Mouse (Mus musculus) kidney, adult 2 months (tissue): ENCODE measurements around the gene Hcrt. TPM values are rescaled to one million over a fixed set of nuclear protein-coding genes. Genes with fewer than 3 reads are reported as not detected.

ENCODE experiments used
- DNase-seq: peaks from one replicate; pipeline ENCODE4 v3.0.0; 2021
- H3K27ac ChIP-seq: fragments of 200-500 bp; 2 replicates; pipeline ENCODE4 v1.5.1; 2012; ENCODE audit warnings: low read depth, low read length, control low read depth, inconsistent platforms; ENCODE audit not compliant: insufficient read depth
- H3K27me3 ChIP-seq: fragments of 200-500 bp; replicated peaks from 2 replicates; pipeline ENCODE4 v1.6.1; 2012; ENCODE audit warnings: mild to moderate bottlenecking, moderate library complexity, low read length, inconsistent platforms; ENCODE audit not compliant: control insufficient read depth, insufficient read depth
- H3K36me3 ChIP-seq: fragments of 200-500 bp; 2 replicates; pipeline ENCODE4 v1.6.1; 2012; ENCODE audit warnings: mild to moderate bottlenecking, moderate library complexity, low read length, inconsistent platforms; ENCODE audit not compliant: control insufficient read depth, insufficient read depth
- H3K4me1 ChIP-seq: fragments of 200-500 bp; 2 replicates; pipeline ENCODE4 v1.6.1; 2011; ENCODE audit warnings: low read length; ENCODE audit not compliant: control insufficient read depth, insufficient read depth
- H3K4me3 ChIP-seq: fragments of 200-500 bp; 2 replicates; pipeline ENCODE4 v1.5.1; 2011; ENCODE audit warnings: mild to moderate bottlenecking, low read depth, low read length, control low read depth; ENCODE audit not compliant: insufficient read depth
- CTCF ChIP-seq: fragments of 200-500 bp; conservative IDR thresholded peaks from 2 replicates; pipeline ENCODE4 v1.5.1; 2011; ENCODE audit warnings: low read depth, mild to moderate bottlenecking, control low read depth, low read length, moderate library complexity, mixed read lengths; ENCODE audit not compliant: insufficient read depth, insufficient read length
- POLR2A ChIP-seq: fragments of 200-500 bp; IDR thresholded peaks from one replicate; pipeline ENCODE4 v1.6.1; 2011; ENCODE audit warnings: low read depth, low read length, control low read depth
- WGBS: fragments of 180-500 bp; shearing (Covaris S2); methylation state at CpG from one replicate; pipeline ENCODE4 v1.1.7; 2018; 5-methylcytosine and 5-hydroxymethylcytosine counted together
- polyA plus RNA-seq: library from polyadenylated mRNA; depleted of rRNA; stranded (reverse); fragments of >200 nt; gene quantifications from 2 replicates; pipeline ENCODE4 v1.2.3, GENCODE M21; 2012

The Hcrt gene
- polyA plus RNA-seq, 1 experiment: not detected

DNA sequence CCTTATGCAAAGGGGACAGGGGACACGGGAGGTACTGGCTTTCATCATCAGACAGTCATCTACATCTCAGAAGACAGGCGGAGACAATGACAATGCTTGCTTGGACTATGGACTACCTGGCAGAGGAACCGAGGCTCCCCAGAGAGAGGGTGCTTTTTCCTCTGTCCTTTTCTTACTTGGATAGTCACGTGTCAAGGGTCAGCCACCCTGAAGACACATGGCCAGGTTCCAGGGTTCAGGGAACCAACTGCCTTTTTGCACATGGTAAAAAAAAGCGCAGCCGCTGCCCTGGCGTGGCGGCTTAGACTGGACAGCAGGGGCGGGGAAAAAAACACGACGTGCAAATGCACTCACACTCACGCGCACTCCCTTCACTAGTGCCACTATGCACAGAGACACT, 19.8 kb upstream of the Hcrt start:
- WGBS: 57% methylated on average over 13 of the region's 13 CpGs
- Histone ChIP-seq H3K27me3 (no peaks in the 10 kb centered on the region), H3K4me3 (no peak overlapping the region), H3K27ac (peak overlapping the region; percentile 7; the same call in 1 of the 2 replicates), H3K4me1 (peaks cover 4% of the 10 kb centered on the region; the same call in 1 of the 2 replicates), H3K36me3 (no peaks in the 10 kb centered on the region; the same call in 1 of the 2 replicates)
- TF ChIP-seq POLR2A (no peak), CTCF (no peak)
- DNase-seq: peak; percentile 96

GRCm38 (mm10) chr11:100781763-100782475, 19.2 kb upstream of the Hcrt start:
- H3K4me3 ChIP-seq: no peak overlapping the region
- H3K27ac ChIP-seq: peak overlapping the region; percentile 5; the same call in 1 of the 2 replicates
- no peaks in the 10 kb centered on the region; the same call in 1 of the 2 replicates for H3K36me3 ChIP-seq
- WGBS: 84% methylated on average over 15 of the region's 15 CpGs
- TF ChIP-seq POLR2A (no peak), CTCF (no peak)
- peaks cover 4% of the 10 kb centered on the region; the same call in 1 of the 2 replicates for H3K4me1 ChIP-seq
- DNase-seq: peak; percentile 56
- H3K27me3 ChIP-seq: no peaks in the 10 kb centered on the region

GRCm38 (mm10) chr11:100780247-100780646, 17.5 kb upstream of the Hcrt start:
- DNase-seq: no peak
- WGBS: 82% methylated on average over 8 of the region's 8 CpGs
- Histone ChIP-seq H3K27ac (no peak overlapping the region), H3K36me3 (no peaks in the 10 kb centered on the region; the same call in 1 of the 2 replicates), H3K4me3 (no peak overlapping the region), H3K27me3 (no peaks in the 10 kb centered on the region), H3K4me1 (peaks cover 4% of the 10 kb centered on the region; the same call in 1 of the 2 replicates)
- TF ChIP-seq POLR2A (no peak), CTCF (no peak)

DNA sequence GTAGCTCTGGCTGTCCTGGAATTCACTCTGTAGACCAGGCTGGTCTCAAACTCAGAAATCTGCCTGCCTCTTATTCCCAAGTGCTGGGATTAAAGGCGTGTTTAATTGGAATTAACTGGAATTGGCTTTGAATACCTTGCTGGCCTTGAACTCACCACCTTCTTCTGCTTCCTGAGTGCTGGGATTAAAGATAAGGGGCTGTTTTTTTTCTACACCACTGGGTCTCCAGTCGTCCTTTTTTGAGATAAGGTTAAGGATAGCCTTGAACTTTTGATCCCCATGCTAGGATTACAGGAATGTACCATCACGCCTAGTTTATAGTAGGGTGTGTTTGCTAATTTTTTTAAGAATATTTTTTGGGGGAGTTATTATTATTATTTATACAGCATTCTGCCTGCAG, 15.3 kb upstream of the Hcrt start:
- 77% methylated on average over 3 of the region's 3 CpGs for WGBS
- no peaks in the 10 kb centered on the region for H3K36me3 ChIP-seq
- peaks cover 4% of the 10 kb centered on the region; the same call in 1 of the 2 replicates for H3K4me1 ChIP-seq
- DNase-seq: no peak
- H3K4me3 ChIP-seq: no peak overlapping the region
- TF ChIP-seq POLR2A: no peak
- TF ChIP-seq CTCF: no peak
- H3K27ac ChIP-seq: no peak overlapping the region
- H3K27me3 ChIP-seq: no peaks in the 10 kb centered on the region

- peaks cover 4% of the 10 kb centered on the region; the same call in 1 of the 2 replicates for H3K4me1 ChIP-seq
- H3K36me3 ChIP-seq: no peaks in the 10 kb centered on the region
- WGBS: 87% methylated on average over 10 of the region's 10 CpGs
- TF ChIP-seq CTCF (no peak), POLR2A (no peak)
- DNase-seq: no peak
- no peak overlapping the region for H3K4me3 ChIP-seq
- no peak overlapping the region for H3K27ac ChIP-seq
- H3K27me3 ChIP-seq: no peaks in the 10 kb centered on the region
These were observed 13.2 kb upstream of the Hcrt start for GRCm38 (mm10) chr11:100775921-100776320.

DNA sequence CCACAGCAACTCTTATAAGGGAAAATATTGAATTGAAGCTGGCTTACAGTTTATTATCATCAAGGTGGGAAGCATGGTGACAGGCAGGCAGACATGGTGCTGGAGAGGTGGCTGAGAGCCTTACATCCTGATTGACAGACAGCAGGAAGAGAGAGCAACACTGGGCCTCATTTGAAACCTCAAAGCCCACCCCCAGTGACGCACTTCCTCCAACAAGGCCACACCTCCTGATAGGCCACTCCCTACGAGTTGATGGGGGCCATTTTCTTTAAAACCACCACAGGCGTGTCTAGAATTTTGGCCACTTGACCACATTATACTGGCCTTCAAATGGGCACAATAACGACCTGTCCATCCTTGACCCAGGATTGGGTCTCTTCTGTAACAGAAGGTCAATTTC, 11.5 kb upstream of the Hcrt start:
- no peak overlapping the region for H3K4me3 ChIP-seq
- no peak for DNase-seq
- no peaks in the 10 kb centered on the region for H3K27me3 ChIP-seq
- H3K36me3 ChIP-seq: no peaks in the 10 kb centered on the region
- H3K4me1 ChIP-seq: peaks cover 12% of the 10 kb centered on the region; the same call in 1 of the 2 replicates
- 88% methylated on average over 4 of the region's 4 CpGs for WGBS
- no peak for TF ChIP-seq POLR2A
- TF ChIP-seq CTCF: no peak
- no peak overlapping the region for H3K27ac ChIP-seq

GRCm38 (mm10) chr11:100770646-100771408, 8.1 kb upstream of the Hcrt start, which contains the start of gene Ghdc:
TSS of gene Ghdc (minus strand) at chr11:100770957.
- peak within 1 kb of the TSS; percentile 93 for H3K27ac ChIP-seq
- WGBS: 9% methylated on average over 17 of the region's 17 CpGs
- no peak for TF ChIP-seq POLR2A
- no peak for TF ChIP-seq CTCF

More at GRCm38 (mm10) chr11:100770646-100771408, 8.1 kb upstream of the Hcrt start, which contains the start of gene Ghdc:
- DNase-seq: peak; percentile 95
- H3K4me3 ChIP-seq: peak within 1 kb of the TSS; percentile 84
- H3K27me3 ChIP-seq: no peaks in the 10 kb centered on the region
- peaks cover 19% of the 10 kb centered on the region; the same call in 1 of the 2 replicates for H3K4me1 ChIP-seq
- no peaks in the 10 kb centered on the region for H3K36me3 ChIP-seq
